In genomic region chr11:100656458-100656857, GRCm38 (mm10) we compare ENCODE assay signal across 11 mouse cellular contexts. TPM values are rescaled to one million over a fixed set of nuclear protein-coding genes. Genes with fewer than 3 reads are reported as not detected.
DNase-seq lines count a peak whose midpoint lies in the region; ATAC-seq and TF ChIP-seq lines count a peak whose summit lies in the region.
"Had no signal": no experiment of that assay in that cellular context is flagged by ENCODE, and none has a peak within 500 bp of the region (broad histone marks: within the 10 kb centered on the region; RNA-seq: fewer than 3 reads in every experiment).

No protein-coding gene starts in this region.

- intact Hi-C loops in heart, adult 2 months (cut with DNase I), result no loop called here

- peaks cover 9% of the 10 kb centered on the region for H3K27me3 ChIP-seq in heart, embryonic 12.5 days (replicated peaks)
- H3K27me3 ChIP-seq in heart, adult 2 months (ENCODE audit: control insufficient read depth, insufficient read depth, low read length), result no peaks in the 10 kb centered on the region; the same call in 1 of the 2 replicates
- no peaks in the 10 kb centered on the region for H3K27me3 ChIP-seq in lung, embryonic 16.5 days (ENCODE audit: control insufficient read depth, insufficient read depth, low read depth, low read length)
- H3K27me3 ChIP-seq in neural tube, embryonic 12.5 days (replicated peaks), result 0 out of 2 replicates have a peak, but pooled peaks cover 3% of the 10 kb centered on the region

- no peak for DNase-seq in heart, adult 2 months
- DNase-seq in lung, adult 2 months, result no peak
- peak; percentile 37 for DNase-seq in embryo, embryonic 9.5 days (ENCODE audit: extremely low spot score)
- no peak for DNase-seq in frontal cortex, postnatal 14 days (ENCODE audit: low spot score in 2 of 2)
- no peak for DNase-seq in thymus, postnatal 4 days
- DNase-seq: adrenal gland, postnatal 25 days; kidney, postnatal 25 days had no signal

- no peaks in the 10 kb centered on the region for H3K79me2 ChIP-seq in heart, adult 2 months (replicated peaks; ENCODE audit: control insufficient read depth, insufficient read depth, low read length)

- ATAC-seq in heart, embryonic 12.5 days (ENCODE audit: insufficient number of reproducible peaks, low FRiP score), result no peak
- peak; percentile 62 for ATAC-seq in lung, embryonic 16.5 days (ENCODE audit: low read depth)
- no peak for ATAC-seq in neural tube, embryonic 12.5 days (ENCODE audit: low FRiP score, low read depth)

- no peak overlapping the region for H3K27ac ChIP-seq in heart, embryonic 12.5 days (ENCODE audit: poor library complexity, severe bottlenecking)
- H3K27ac ChIP-seq in heart, adult 2 months, result no peak overlapping the region
- H3K27ac ChIP-seq in lung, embryonic 16.5 days (ENCODE audit: low read length), result no peak overlapping the region
- no peak overlapping the region for H3K27ac ChIP-seq in neural tube, embryonic 12.5 days
- H3K27ac ChIP-seq: lung, embryonic 15.5 days had no signal

- H3K4me1 ChIP-seq in heart, embryonic 12.5 days (replicated peaks), result peaks cover 22% of the 10 kb centered on the region
- no peaks in the 10 kb centered on the region for H3K4me1 ChIP-seq in heart, adult 2 months (ENCODE audit: control insufficient read depth, insufficient read depth, low read length)
- no peaks in the 10 kb centered on the region; the same call in 1 of the 2 replicates for H3K4me1 ChIP-seq in lung, embryonic 16.5 days (replicated peaks; ENCODE audit: control insufficient read depth, insufficient read depth, low read length)
- no peaks in the 10 kb centered on the region for H3K4me1 ChIP-seq in lung, adult 2 months (ENCODE audit: control insufficient read depth, insufficient read depth, low read length)
- no peaks in the 10 kb centered on the region for H3K4me1 ChIP-seq in neural tube, embryonic 12.5 days
- H3K4me1 ChIP-seq: lung, embryonic 15.5 days had no signal

- WGBS in heart, embryonic 12.5 days, result 9% methylated on average over 6 of the region's 6 CpGs
- WGBS in heart, adult 2 months, result 14% methylated on average over 6 of the region's 6 CpGs
- 7% methylated on average over 6 of the region's 6 CpGs for WGBS in lung, embryonic 16.5 days
- WGBS in lung, adult 2 months, result 24% methylated on average over 6 of the region's 6 CpGs
- WGBS in neural tube, embryonic 12.5 days, result 18% methylated on average over 6 of the region's 6 CpGs

- TF ChIP-seq CTCF in heart, adult 2 months (IDR thresholded peaks at IDR 0.05), result no peak
- no peak for TF ChIP-seq CTCF in lung, adult 2 months (IDR thresholded peaks at IDR 0.05; ENCODE audit: insufficient read depth, low read length)

- TF ChIP-seq POLR2A in heart, adult 2 months (IDR thresholded peaks at IDR 0.05; ENCODE audit: insufficient read depth, low read depth, low read length), result no peak
- no peak for TF ChIP-seq POLR2A in lung, adult 2 months (IDR thresholded peaks at IDR 0.05; ENCODE audit: borderline replicate concordance, extremely low read depth, low read depth, low read length)

- H3K36me3 ChIP-seq in heart, embryonic 12.5 days, result no peaks in the 10 kb centered on the region
- no peaks in the 10 kb centered on the region for H3K36me3 ChIP-seq in heart, adult 2 months (ENCODE audit: control insufficient read depth, insufficient read depth, low read length)
- no peaks in the 10 kb centered on the region for H3K36me3 ChIP-seq in lung, embryonic 16.5 days (ENCODE audit: control insufficient read depth, insufficient read depth, low read length)
- H3K36me3 ChIP-seq in neural tube, embryonic 12.5 days, result no peaks in the 10 kb centered on the region
- H3K36me3 ChIP-seq: lung, embryonic 15.5 days had no signal

- H3K9ac ChIP-seq in heart, embryonic 12.5 days, result peak overlapping the region; percentile 35; the same call in 1 of the 2 replicates
- no peak overlapping the region for H3K9ac ChIP-seq in heart, adult 2 months (ENCODE audit: low read depth, low read length)
- H3K9ac ChIP-seq in lung, embryonic 16.5 days (ENCODE audit: low read length), result no peak overlapping the region; the same call in 1 of the 2 replicates
- H3K9ac ChIP-seq in neural tube, embryonic 12.5 days, result no peak overlapping the region
- H3K9ac ChIP-seq: lung, embryonic 15.5 days had no signal

- no peak overlapping the region for H3K4me3 ChIP-seq in heart, embryonic 12.5 days
- H3K4me3 ChIP-seq in heart, adult 2 months, result no peak overlapping the region
- no peak overlapping the region for H3K4me3 ChIP-seq in lung, embryonic 16.5 days (ENCODE audit: low read length)
- H3K4me3 ChIP-seq in lung, adult 2 months (replicated peaks; ENCODE audit: extremely low read depth, low read depth, low read length), result no peak overlapping the region
- H3K4me3 ChIP-seq in neural tube, embryonic 12.5 days, result no peak overlapping the region
- H3K4me3 ChIP-seq: lung, embryonic 15.5 days had no signal

- peak overlapping the region; percentile 48 for H3K4me2 ChIP-seq in heart, embryonic 12.5 days
- H3K4me2 ChIP-seq in lung, embryonic 16.5 days (ENCODE audit: low read depth, low read length), result no peak overlapping the region
- peak overlapping the region; percentile 20; the same call in 1 of the 2 replicates for H3K4me2 ChIP-seq in neural tube, embryonic 12.5 days (replicated peaks)
- H3K4me2 ChIP-seq: lung, embryonic 15.5 days had no signal

- TF ChIP-seq EP300 in heart, adult 2 months (IDR thresholded peaks at IDR 0.05; ENCODE audit: insufficient read depth, low read depth, low read length), result no peak

- H3K9me3 ChIP-seq in heart, embryonic 12.5 days (replicated peaks), result no peaks in the 10 kb centered on the region
- H3K9me3 ChIP-seq in lung, embryonic 16.5 days (ENCODE audit: control insufficient read depth, low read length), result no peaks in the 10 kb centered on the region
- no peaks in the 10 kb centered on the region for H3K9me3 ChIP-seq in neural tube, embryonic 12.5 days
- H3K9me3 ChIP-seq: lung, embryonic 15.5 days had no signal

RNA-seq across cellular contexts. Expression of gene Zfp385c, which starts 35.8 kb away (rescaled TPM):
- 0.41 TPM in 1 of 2 replicates, not detected in the other for polyA plus RNA-seq in heart, embryonic 12.5 days (2016; fragmentation: Nextera tagmentation; extraction: Ambion mirVana)
- under 1 TPM; 0.34 to 0.48 TPM for total RNA-seq in heart, adult 2 months (2021)
- 0.59 and 0.61 TPM in 2 replicates for polyA plus RNA-seq in heart, adult 2 months (2012; rRNA removed)
- 0.26 TPM in 1 of 2 replicates, not detected in the other for polyA plus RNA-seq in lung, embryonic 16.5 days (2015; fragmentation: Nextera tagmentation; extraction: Ambion mirVana)
- 0.36 and 4.9 TPM in 2 replicates for polyA plus RNA-seq in lung, adult 2 months (2012; rRNA removed)
- 0.20 and 0.27 TPM in 2 replicates for polyA plus RNA-seq in neural tube, embryonic 12.5 days (2016; fragmentation: Nextera tagmentation; extraction: Ambion mirVana)

RNA-seq across cellular contexts. Expression of gene Dnajc7, which starts 36.5 kb away (rescaled TPM):
- 207 and 213 TPM in 2 replicates for polyA plus RNA-seq in heart, embryonic 12.5 days (2016; fragmentation: Nextera tagmentation; extraction: Ambion mirVana)
- total RNA-seq in heart, adult 2 months (2021), result 100 to 1,000 TPM; 107 to 121 TPM
- 46.1 and 77.8 TPM in 2 replicates for polyA plus RNA-seq in heart, adult 2 months (2012; rRNA removed)
- 212 and 230 TPM in 2 replicates for polyA plus RNA-seq in lung, embryonic 16.5 days (2015; fragmentation: Nextera tagmentation; extraction: Ambion mirVana)
- 29.8 and 56.5 TPM in 2 replicates for polyA plus RNA-seq in lung, adult 2 months (2012; rRNA removed)
- 298 and 311 TPM in 2 replicates for polyA plus RNA-seq in neural tube, embryonic 12.5 days (2016; fragmentation: Nextera tagmentation; extraction: Ambion mirVana)

RNA-seq across cellular contexts. Expression of gene Nkiras2, which starts 37.4 kb away (rescaled TPM):
- 59.7 and 60.7 TPM in 2 replicates for polyA plus RNA-seq in heart, embryonic 12.5 days (2016; fragmentation: Nextera tagmentation; extraction: Ambion mirVana)
- 10 to 100 TPM; 49.5 to 50.3 TPM for total RNA-seq in heart, adult 2 months (2021)
- polyA plus RNA-seq in heart, adult 2 months (2012; rRNA removed), result 91.2 and 107 TPM in 2 replicates
- polyA plus RNA-seq in lung, embryonic 16.5 days (2015; fragmentation: Nextera tagmentation; extraction: Ambion mirVana), result 58.3 and 58.6 TPM in 2 replicates
- polyA plus RNA-seq in lung, adult 2 months (2012; rRNA removed), result 59.4 and 84.5 TPM in 2 replicates
- 101 and 106 TPM in 2 replicates for polyA plus RNA-seq in neural tube, embryonic 12.5 days (2016; fragmentation: Nextera tagmentation; extraction: Ambion mirVana)

RNA-seq across cellular contexts. Expression of gene Dhx58, which starts 47.6 kb away (rescaled TPM):
- 0.74 and 0.90 TPM in 2 replicates for polyA plus RNA-seq in heart, embryonic 12.5 days (2016; fragmentation: Nextera tagmentation; extraction: Ambion mirVana)
- total RNA-seq in heart, adult 2 months (2021), result under 1 TPM; 0.55 to 0.70 TPM
- 2.8 and 3.0 TPM in 2 replicates for polyA plus RNA-seq in heart, adult 2 months (2012; rRNA removed)
- polyA plus RNA-seq in lung, embryonic 16.5 days (2015; fragmentation: Nextera tagmentation; extraction: Ambion mirVana), result 2.9 and 3.5 TPM in 2 replicates
- 8.2 and 9.8 TPM in 2 replicates for polyA plus RNA-seq in lung, adult 2 months (2012; rRNA removed)
- 2.4 and 2.5 TPM in 2 replicates for polyA plus RNA-seq in neural tube, embryonic 12.5 days (2016; fragmentation: Nextera tagmentation; extraction: Ambion mirVana)

RNA-seq across cellular contexts. Expression of gene Kat2a, which starts 55.8 kb away (rescaled TPM):
- polyA plus RNA-seq in heart, embryonic 12.5 days (2016; fragmentation: Nextera tagmentation; extraction: Ambion mirVana), result 45.4 and 49.0 TPM in 2 replicates
- total RNA-seq in heart, adult 2 months (2021), result 10 to 100 TPM; 13.1 to 14.0 TPM
- 18.9 and 21.7 TPM in 2 replicates for polyA plus RNA-seq in heart, adult 2 months (2012; rRNA removed)
- polyA plus RNA-seq in lung, embryonic 16.5 days (2015; fragmentation: Nextera tagmentation; extraction: Ambion mirVana), result 39.4 and 44.1 TPM in 2 replicates
- 27.3 and 28.2 TPM in 2 replicates for polyA plus RNA-seq in lung, adult 2 months (2012; rRNA removed)
- polyA plus RNA-seq in neural tube, embryonic 12.5 days (2016; fragmentation: Nextera tagmentation; extraction: Ambion mirVana), result 61.3 and 64.7 TPM in 2 replicates
